Mouse (Mus musculus): ENCODE results near the gene Tmem167. TPM values are rescaled to one million over a fixed set of nuclear protein-coding genes. Genes with fewer than 3 reads are reported as not detected.
"Not testable (repeated sequence)": the region's sequence is repeated elsewhere in the genome, so short reads cannot be mapped to it uniquely, and the experiment has no call there.

Tmem167 gene
- 10 to 100 TPM; 21.7 to 22.3 TPM for total RNA-seq (2021)
- long read RNA-seq, experiment 1, full-length matches to known transcripts = 64 of 68 reads
- long read RNA-seq, experiment 1, partial matches to known transcripts = 2 of 68 reads
- long read RNA-seq, experiment 1, other reads (novel, unspliced or antisense) = 2 of 68 reads
- long read RNA-seq, experiment 2, full-length matches to known transcripts = 57 of 66 reads
- long read RNA-seq, experiment 2, partial matches to known transcripts = 3 of 66 reads
- long read RNA-seq, experiment 2, other reads (novel, unspliced or antisense) = 6 of 66 reads

GRCm38 (mm10) chr13:90088962-90089824 is at the start of gene Tmem167, which contains the start of gene Xrcc4:
Gene Tmem167 (plus strand): TSS chr13:90089123.
Gene Xrcc4 (minus strand): TSS chr13:90089608.
- DNase-seq (ENCODE audit: low spot score in 2 of 2) = peak; percentile 97 to 98

GRCm38 (mm10) chr13:90039613-90040012 is 49.3 kb upstream of the Tmem167 start:
- no peak for DNase-seq (ENCODE audit: low spot score in 2 of 2)

- DNase-seq (ENCODE audit: low spot score in 2 of 2) = no peak
Measured at GRCm38 (mm10) chr13:90051735-90052134, 37.2 kb upstream of the Tmem167 start.

DNA sequence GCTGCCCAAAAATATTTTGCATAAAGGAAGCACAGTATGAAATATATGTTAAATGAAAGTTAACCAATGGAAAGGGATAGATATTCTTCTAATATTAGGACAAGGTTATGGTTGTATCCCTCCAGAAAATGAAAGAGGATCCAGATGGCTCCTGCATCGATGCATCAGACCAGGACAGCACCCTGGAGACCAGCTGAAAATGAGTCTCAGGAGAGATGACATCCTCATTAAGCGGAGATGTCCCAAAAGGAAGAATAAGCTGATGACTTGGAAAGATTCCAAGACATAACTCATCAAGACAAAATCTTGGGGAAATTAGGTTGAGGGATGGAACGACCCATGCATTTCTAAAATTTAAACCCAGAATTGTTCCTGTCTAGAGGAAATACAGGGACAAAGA is 36.5 kb upstream of the Tmem167 start:
- no peak for DNase-seq (ENCODE audit: low spot score in 2 of 2)

DNA sequence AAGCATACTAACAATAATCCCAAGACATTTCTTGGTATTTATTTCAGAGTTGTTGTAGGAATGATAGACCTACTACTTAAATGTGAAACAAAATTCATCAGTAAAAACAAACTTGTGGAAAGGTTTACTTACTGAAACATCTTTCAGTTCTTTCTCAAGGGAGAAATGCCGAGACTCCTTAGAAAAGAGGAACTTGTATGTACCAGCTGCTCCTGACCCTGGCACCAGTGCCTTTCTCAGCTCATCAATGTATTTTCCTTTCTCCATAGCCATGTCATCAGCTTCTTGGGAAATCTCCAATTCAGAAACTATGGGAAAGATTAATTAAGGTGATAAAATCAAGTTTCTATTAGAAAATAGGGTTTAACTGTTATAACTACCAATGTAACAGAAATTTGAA is 27.0 kb upstream of the Tmem167 start:
- no peak for DNase-seq (ENCODE audit: low spot score in 2 of 2)

DNA sequence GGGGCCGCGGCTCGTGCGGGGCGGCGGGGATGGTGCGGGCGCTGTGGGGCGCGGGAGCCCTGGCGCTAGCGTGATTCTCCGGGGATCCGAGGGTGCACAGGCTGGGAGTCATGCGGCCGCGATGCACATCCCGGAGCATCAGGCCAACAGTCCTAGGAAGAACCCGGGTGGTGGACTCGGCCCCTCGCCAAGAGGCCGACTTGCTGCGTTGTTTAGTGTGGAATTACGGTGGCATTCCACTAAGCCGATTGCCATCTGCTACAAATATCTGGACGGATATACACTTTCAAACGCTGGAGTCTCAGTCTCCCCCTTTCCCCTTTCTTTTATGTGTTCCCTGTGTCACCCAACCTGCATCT is 881 bp downstream of the Tmem167 start:
- DNase-seq (ENCODE audit: low spot score in 2 of 2) = no peak

DNA sequence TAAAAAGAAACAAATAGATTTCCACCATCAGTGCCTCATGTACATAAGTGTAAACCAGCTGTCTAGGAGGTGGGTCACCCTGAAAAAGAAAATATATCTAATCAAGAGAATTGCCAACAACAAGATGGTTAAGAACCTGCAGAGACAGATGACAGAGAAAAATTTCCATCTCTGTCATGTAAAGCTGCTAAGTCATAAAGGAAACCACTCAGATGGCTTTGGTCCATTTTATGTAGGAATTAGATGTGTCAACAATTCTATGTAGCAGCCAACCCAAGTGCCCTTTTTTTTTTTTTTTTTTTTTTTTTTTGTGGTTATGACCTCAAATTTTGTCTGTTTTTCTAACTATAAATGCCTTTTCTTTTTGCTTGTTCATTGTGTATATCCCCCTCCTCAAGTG is 12.6 kb downstream of the Tmem167 start:
- no peak for DNase-seq (ENCODE audit: low spot score in 2 of 2)

DNA sequence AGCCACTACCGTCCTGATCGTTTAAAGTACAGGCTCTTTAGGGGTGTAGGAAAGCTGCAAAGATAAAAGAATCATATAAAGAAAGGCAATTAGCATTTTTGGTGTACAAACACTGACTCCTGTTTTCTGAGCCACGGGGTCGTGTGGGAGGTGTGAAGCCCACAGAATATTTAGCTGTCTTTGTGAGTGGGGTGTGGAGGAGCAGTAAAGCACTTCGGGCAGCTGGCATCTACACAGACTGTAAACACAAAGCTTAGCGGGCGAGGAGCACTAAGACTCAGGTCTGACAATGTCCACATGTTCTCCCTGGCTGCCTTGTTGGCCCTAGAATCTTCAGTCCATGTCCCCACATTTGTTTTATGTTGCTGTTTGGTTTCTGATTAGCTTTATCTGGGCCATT is 17.2 kb downstream of the Tmem167 start:
- peak; percentile 9 to 24 for DNase-seq (ENCODE audit: low spot score in 2 of 2)

DNA sequence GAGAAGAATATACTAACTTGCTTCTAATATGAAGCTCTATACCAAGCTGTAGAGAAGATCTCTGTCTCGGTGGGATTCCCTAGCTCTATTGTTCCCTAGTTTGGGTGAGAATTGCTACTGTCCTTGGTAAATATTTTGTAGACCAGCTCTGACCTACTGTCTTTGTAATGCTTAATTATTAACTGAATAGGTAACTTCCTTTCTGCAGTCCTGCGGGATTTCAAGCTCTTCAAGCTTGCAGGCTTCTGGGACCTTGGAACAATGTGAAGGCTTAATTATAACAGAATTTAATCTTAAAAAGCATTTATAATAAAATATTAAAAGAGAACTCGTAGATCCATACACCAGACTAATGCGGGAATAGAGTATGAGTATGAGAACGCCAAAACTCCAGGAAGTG is 19.8 kb downstream of the Tmem167 start:
- DNase-seq (ENCODE audit: low spot score in 2 of 2) = not testable (repeated sequence)

GRCm38 (mm10) chr13:90111681-90112080 is 22.8 kb downstream of the Tmem167 start:
- DNase-seq (ENCODE audit: low spot score in 2 of 2) = no peak

DNA sequence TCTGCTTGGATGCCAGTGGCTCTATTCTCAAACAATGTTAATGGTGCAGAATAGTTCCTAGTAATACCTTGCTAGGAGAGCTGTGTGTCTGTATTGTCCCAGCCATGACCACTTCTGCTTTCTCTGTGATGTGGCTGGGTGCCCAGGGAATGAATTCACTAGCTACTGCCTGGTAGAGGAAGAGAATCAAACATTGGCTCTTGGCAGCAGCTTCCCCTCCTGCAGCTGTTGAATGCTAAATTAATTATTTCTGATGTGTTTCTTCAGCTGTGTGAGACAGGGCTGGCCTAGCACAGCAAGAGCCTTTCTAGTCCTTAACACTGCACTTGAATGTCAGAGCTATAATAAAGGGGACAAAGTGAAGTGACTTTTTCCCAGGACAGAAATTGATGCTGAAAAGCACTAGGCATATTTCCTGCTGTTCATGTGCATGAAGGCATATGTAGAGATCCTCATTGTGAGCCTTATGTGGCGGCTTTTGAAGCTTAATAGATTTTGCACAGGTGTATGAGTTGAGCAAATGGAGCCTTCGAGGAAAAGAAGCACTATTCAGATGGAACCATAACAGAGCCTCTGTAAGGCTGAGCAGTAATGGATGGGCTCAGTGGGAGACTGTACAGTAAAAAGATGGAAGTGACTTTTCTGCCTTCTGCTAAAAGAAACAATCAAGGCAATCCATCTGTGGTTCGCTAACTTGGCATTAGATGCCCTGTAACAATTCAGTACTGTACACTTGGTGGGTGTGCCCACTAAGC is 47.4 kb downstream of the Tmem167 start:
- DNase-seq (ENCODE audit: low spot score in 2 of 2) = peak; percentile 18 to 32

GRCm38 (mm10) chr13:90141681-90142080 is 52.8 kb downstream of the Tmem167 start:
- peak in 1 of 2 experiments; percentile 3 for DNase-seq (ENCODE audit: low spot score in 2 of 2)

- DNase-seq (ENCODE audit: low spot score in 2 of 2) = no peak
Measured at GRCm38 (mm10) chr13:90143245-90143644, 54.3 kb downstream of the Tmem167 start.

- DNase-seq (ENCODE audit: low spot score in 2 of 2) = no peak
Measured at GRCm38 (mm10) chr13:90151881-90152280, 63.0 kb downstream of the Tmem167 start.

- no peak for DNase-seq (ENCODE audit: low spot score in 2 of 2)
Measured at GRCm38 (mm10) chr13:90152536-90153273, 63.8 kb downstream of the Tmem167 start.

DNA sequence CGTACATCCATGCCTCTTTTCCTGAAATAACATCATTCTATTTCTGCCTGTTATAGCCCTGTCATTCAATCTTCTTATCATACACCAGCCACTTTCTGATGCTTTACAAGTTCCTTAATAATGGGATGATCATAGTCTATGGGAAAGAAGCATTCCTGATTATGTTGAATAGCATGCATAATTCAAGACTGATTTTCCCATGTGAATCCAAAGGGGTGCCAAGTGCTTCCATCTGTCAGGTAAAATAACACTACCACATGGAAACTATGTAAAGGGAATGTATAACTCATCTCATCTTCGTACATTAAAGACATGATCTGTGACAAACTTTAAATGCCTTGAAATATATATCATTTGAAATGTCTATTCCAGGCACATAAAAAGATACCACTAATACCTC is 75.2 kb downstream of the Tmem167 start:
- DNase-seq (ENCODE audit: low spot score in 2 of 2) = no peak

DNA sequence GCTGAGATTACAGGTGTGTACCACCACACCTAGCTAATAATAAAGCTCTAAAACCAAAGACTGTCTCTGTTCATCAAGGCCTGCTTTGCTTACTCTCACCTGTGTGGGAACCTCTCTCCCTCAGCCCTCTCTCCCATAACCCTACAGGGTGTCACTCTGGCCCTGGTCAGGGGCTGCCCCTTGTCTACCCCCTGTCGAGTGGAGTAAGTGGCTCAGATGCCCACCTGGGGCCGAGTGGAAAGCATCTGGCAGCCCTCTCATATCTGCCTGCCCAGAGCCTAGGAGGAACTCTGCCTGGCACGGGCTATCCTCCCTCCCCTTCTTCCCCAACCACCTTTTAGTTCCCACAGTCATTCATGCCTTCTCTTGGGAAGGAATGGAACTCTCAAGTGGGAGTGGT is 78.1 kb downstream of the Tmem167 start:
- no peak for DNase-seq (ENCODE audit: low spot score in 2 of 2)

DNA sequence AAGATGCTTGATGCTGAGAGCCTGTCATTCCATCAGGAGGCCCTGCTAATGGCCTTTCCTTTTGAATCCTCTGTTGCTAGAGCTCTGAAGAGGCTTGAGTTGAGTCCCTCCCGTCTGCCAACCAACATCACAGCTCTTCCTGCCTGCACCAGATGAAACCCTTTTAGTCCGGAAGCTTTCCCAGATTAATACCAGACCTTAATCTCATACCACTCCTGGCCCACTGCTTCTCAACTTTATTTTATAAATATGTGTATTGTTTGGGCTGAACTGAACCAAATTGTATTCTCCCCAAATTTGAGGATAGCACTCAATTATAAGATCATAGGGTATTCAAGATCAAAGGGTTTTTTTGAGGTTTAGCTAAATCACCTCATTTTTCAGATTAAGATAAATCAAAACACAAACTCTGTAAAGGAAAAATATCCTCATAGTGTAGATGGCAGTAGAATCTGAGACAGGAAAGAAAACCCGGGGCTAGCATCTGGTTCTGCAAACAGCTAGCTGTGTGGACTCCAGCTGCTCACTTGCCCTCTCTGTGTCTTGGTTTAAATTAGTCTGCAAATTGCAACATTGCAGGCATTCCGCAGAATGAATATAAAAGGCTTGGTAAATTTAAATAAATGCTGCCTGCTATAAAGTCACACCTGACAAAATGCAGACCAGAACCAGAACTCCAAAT is 81.3 kb downstream of the Tmem167 start:
- DNase-seq (ENCODE audit: low spot score in 2 of 2) = no peak

- no peak for DNase-seq (ENCODE audit: low spot score in 2 of 2)
Measured at GRCm38 (mm10) chr13:90170782-90171179, 81.9 kb downstream of the Tmem167 start.

GRCm38 (mm10) chr13:90171390-90171789 is 82.5 kb downstream of the Tmem167 start:
- no peak for DNase-seq (ENCODE audit: low spot score in 2 of 2)

Data from left cerebral cortex, adult 18-20 months (tissue).